Mouse (Mus musculus) spleen, adult 18-20 months (tissue): ENCODE data around the gene Mtch1.
A peak's percentile ranks its signal among the peaks of the same experiment; 100 is the strongest.
"Not testable (repeated sequence)": the region's sequence is repeated elsewhere in the genome, so short reads cannot be mapped to it uniquely, and the experiment has no call there.

Source experiments
- DNase-seq, 2 experiments: peaks; one replicate each; pipeline ENCODE4 v3.0.0; 2022; ENCODE audit warnings: mixed read lengths in 2 of 2

The Mtch1 gene

DNA sequence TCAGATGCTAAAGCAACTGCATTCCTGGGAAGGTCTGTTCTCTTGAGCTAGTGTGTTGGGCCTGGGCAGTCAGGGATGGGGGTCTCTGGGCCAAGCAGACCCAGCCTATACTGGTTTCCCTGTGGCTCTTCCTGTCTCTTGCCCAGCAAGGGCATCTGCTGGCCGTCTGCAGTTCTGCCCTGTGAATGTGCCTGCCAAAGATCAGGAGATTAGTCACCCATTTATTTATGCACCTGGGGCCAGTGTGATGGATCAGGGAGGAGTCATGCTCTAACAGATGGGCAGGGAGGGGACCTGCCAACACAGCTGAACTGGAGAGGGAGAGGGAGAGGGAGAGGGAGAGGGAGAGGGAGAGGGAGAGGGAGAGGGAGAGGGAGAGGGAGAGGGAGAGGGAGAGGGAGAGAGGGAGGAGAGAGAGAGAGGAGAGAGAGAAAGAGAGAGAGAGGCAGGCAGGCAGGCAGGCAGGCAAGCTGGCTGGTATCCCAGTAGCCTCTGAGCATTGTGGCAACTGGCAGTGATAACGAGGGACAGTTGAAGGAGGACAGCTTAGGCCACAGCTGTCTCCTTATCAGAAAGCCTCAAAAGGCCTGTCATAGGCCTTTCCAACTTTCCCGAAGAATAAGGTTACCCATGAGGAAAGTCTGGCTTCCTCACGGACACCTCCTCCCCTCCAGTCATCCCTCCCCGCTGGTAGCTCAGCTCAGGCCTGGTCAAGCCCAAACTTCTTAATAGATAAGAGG lies 16.9 kb downstream of the Mtch1 start:
- DNase-seq, result no peak

- no peak for DNase-seq
Measured at GRCm38 (mm10) chr17:29330221-29330620, 17.5 kb downstream of the Mtch1 start.

GRCm38 (mm10) chr17:29327691-29328090 lies 20.0 kb downstream of the Mtch1 start:
- no peak for DNase-seq

- DNase-seq, result no peak
Measured at GRCm38 (mm10) chr17:29326531-29327529, 20.9 kb downstream of the Mtch1 start.

GRCm38 (mm10) chr17:29325831-29326230 lies 21.9 kb downstream of the Mtch1 start:
- DNase-seq, result no peak

DNA sequence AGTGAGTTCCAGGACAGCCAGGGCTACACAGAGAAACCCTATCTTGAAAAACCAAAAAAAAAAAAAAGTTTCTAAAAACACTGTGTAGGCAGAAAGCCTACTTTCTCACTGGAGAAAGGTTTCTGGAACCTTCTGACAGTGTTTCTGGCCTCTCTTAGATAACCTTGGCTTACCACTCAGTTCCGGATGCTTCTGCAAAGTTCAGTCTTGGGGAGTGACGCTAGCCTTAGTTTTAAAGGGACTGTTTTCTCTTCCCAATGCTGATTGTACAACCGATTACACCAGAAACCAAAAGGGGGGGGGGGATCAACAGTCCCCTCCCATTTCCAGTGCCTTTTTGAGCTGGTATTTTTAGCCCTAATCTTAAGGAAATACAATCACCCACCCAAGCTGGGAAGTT lies 24.1 kb downstream of the Mtch1 start:
- DNase-seq, result no peak

GRCm38 (mm10) chr17:29322603-29322962 lies 25.2 kb downstream of the Mtch1 start:
- DNase-seq, result no peak

DNA sequence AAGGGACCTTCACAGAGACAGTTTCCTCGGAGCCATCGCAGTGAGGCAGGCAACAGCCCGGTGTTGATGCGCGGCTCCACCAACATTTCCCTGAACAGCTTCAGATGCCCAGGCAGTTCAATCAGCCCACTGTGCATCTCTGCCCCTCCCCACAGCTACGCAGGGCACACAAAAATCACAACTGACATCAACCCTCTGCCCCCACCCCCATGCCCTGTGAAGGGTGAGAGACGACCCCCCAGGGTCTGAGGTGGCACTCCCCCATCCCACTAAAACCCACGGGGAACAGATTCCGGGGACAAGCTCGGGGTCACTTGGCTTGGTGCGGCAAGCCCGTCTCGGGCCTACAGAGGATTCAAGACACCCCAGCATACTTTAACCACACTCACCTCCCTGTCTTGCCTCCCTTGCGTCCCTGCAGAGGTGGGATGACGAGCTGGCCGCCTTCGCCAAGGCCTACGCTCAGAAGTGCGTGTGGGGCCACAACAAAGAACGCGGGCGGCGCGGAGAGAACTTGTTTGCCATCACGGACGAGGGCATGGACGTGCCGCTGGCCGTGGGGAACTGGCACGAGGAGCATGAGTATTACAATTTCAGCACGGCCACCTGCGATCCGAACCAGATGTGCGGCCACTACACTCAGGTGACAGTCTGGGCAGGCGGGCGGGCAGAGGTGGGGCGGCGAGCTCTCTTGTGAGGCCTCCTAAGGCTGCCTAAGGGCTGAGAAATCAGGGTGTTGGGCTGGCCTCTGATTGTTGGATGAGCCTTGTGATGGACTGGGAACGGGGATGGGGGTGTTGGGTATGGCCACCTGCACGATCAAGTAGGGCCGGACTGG lies 25.8 kb downstream of the Mtch1 start:
- no peak for DNase-seq

- no peak for DNase-seq
Measured at GRCm38 (mm10) chr17:29319881-29320639, 27.7 kb downstream of the Mtch1 start.

DNA sequence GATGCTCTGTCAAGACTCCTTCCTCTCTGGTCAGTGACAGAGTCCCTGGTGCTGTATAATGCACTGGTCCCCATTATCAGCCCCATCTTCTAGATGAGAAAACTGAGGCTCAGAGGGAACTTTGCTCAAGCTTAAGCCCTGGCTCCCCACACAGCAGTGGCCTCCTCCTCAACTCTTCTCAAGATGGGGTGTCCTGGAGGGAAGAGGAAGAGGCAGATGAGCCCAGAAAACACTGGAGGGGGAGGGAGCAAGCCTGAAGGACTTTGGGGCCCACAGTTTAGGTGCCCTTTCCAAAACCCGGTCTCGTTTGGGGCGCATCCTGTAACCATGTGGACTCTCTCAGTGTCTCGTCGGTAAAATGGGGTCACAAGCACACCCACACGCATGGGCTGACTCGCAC lies 28.3 kb downstream of the Mtch1 start:
- DNase-seq, result no peak

DNA sequence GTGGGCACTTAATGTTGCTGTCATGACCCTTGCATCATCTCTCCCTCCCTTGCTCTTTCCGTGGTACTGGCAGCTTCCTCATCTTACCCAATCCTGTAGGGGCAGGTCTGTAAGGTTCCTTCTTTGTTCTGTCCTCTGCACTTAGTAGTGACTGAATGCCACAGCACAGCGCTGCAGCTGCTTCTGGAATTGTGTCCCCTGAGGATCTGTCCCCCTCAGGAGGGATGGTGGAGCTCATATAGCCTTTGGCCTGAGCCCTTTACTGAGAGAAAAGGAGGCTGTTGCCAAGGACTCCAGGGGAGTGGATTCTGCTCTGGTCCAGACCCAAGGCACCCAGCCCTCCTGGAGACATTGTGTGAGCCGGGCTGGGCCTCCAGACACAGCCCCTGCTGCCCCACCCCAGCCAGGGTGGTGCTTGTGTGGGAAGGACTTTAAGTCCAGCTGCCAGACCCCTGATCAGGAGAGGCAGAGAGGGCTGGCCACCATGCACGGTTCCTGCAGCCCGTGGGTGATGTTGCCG lies 28.9 kb downstream of the Mtch1 start:
- no peak for DNase-seq

- not testable (repeated sequence) for DNase-seq
Measured at GRCm38 (mm10) chr17:29317380-29317779, 30.4 kb downstream of the Mtch1 start, which contains the start of gene Pi16. Pi16 (plus strand) TSS chr17:29317680.

GRCm38 (mm10) chr17:29316891-29317290 lies 30.8 kb downstream of the Mtch1 start:
- no peak for DNase-seq

DNA sequence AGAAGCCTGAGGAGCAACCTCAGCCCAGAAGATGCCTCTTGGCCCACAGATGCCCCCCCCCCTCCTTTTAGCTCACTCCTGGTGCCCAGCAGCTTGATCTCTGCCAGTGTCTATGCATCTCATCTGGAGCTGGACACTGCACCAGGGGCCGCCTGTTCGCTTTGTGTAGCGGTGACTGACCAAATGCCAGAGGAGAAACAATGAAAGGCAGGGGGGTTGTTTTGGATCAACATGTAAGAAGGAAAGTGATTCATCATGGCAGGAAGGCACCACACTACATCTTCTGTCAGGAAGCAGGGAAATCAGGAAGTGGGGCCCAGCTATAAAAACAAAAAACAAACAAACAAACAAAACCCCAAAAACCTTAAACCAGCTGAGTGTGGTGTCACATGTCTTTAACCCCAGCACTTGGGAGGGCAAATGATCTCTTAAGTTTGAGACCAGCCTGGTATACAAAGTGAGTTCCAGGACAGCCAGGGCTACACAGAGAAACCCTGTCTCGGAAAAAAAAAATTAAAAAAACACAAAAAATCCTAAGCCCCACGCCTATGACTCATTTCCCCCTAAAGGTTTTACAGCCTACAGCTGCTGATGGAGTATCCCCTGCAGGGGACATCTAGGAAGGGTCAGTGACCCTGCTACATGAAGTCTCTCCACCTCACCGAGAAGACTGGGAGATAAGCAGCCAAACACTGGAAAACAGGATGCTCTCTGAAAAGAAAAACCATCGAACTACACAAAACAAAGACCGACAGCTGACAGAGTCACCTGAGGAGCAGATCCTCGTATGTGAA lies 31.9 kb downstream of the Mtch1 start:
- DNase-seq, result no peak

DNA sequence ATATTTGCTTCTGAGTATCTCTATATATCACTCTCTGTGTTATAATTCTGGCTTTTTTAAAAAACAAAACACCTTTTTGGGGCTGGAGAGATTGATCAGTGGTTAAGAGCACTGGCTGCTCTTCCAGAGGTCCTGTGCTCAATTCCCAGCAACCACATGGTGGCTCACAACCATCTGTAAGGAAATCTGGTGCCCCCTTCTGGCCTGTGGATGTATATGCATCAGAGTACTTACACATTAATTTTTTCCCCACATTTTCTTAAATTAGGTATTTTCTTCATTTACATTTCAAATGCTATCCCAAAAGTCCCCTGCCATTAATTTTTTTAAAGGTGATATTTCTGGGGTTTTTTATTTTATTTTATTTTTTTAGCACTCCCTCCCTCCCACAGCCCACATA lies 34.4 kb downstream of the Mtch1 start:
- no peak for DNase-seq

DNA sequence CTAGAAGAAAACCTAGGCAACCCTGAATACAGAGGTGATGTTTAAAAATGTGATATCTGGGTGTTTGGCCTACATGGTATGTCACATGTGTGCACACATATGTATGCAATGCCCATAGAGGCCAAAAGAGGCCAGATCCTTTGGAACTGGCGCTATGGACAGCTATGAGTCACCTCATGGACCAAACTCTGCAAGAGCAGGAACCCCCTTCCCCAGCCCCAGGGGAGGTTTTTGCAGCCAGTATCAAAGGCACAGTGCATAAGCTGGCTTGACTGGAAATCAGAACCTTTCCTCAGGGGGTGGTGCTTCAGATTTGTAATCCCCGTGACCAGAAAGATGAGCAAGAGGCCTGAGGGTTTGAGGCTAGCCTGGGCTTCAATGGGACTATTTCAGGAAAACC lies 35.7 kb downstream of the Mtch1 start:
- DNase-seq, result no peak

DNA sequence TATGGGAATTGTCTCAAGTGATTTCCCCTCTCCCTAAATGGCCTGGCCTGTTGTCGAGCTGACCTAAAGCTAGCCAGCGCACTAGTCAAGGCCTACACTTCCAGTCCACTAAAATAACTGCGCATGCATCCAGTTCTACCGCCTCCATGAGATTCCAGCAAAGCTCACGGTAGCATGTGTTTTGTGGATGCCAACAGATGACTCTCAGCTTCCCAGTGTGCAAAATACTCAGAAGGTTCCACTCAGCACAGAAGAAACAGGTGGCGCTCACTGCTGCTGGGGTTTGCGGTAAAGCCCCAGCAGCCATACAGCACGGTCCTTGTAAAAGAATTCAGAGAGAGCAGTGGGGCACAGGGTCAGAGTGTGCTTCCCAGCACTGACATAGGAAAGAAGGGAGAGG lies 36.1 kb downstream of the Mtch1 start:
- DNase-seq, result no peak

- DNase-seq, result no peak
Measured at GRCm38 (mm10) chr17:29310056-29310623, 37.6 kb downstream of the Mtch1 start.

GRCm38 (mm10) chr17:29305871-29306270 lies 41.9 kb downstream of the Mtch1 start:
- DNase-seq, result peak in 1 of 2 experiments; percentile 28

DNA sequence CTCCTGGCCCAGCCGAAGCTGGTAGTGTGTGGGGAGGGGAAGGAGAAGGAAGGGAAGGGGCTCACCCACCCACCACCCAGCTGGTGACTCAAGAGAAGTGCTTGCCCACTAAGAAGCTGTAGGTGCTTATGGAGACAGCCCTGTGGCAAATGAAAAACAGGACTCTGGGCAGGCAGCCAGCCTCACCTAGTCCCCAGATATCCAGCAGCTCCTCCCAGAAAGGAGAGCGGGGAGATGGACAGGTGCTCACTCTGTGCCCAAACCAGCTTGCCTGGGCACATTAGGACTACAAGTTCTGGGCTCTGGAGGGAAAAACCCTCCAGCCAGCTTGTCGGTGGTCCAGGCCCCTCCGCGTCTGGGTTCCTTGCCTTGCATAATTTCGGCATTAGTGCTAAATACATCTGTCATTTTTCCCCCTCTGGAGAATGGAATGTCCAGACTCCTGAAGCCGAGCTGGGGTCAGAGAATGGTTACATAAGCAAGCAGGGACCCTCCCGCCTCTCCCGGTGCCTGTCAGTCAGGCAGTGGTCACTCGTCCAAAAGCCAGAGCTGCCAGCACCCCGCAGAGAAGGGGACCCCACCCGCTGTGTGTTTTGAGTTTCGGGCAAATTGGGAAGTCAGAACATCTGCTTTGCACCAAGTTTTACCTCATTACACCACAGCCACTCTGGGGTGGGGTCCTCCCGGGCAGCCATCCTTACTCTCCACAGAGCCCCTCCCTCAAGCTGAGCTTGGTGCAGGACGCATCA lies 42.5 kb downstream of the Mtch1 start:
- DNase-seq, result peak; percentile 30 to 40
